Mouse (Mus musculus) lung, embryonic 16.5 days (tissue): Measurements from ENCODE around the gene Olfr199. TPM values are rescaled to one million over a fixed set of nuclear protein-coding genes. Genes with fewer than 3 reads are reported as not detected.
"Not testable (repeated sequence)": the region's sequence is repeated elsewhere in the genome, so short reads cannot be mapped to it uniquely, and the experiment has no call there.

Source experiments
- ATAC-seq: fragments of 200-750 bp; cut with Nextera tagmentation; 2 replicates; pipeline ENCODE4 v1.8.0; 2017; ENCODE audit warnings: low read depth, mild to moderate bottlenecking, moderate library complexity
- H3K27ac ChIP-seq: fragments of 300-500 bp; sonication (generic); 2 replicates; pipeline ENCODE4 v1.5.1; 2014; ENCODE audit warnings: mild to moderate bottlenecking, control low read depth, low read length
- H3K27me3 ChIP-seq: fragments of 300-500 bp; sonication (generic); 2 replicates; pipeline ENCODE4 v1.6.1; 2014; ENCODE audit warnings: low read depth, low read length, mixed read lengths; ENCODE audit not compliant: control insufficient read depth, insufficient read depth
- H3K36me3 ChIP-seq: fragments of 300-500 bp; sonication (generic); 2 replicates; pipeline ENCODE4 v1.6.1; 2014; ENCODE audit warnings: low read length; ENCODE audit not compliant: control insufficient read depth, insufficient read depth
- H3K4me1 ChIP-seq: fragments of 300-500 bp; sonication (generic); replicated peaks from 2 replicates; pipeline ENCODE4 v1.6.1; 2014; ENCODE audit warnings: low read length, mixed read lengths; ENCODE audit not compliant: control insufficient read depth, insufficient read depth
- H3K4me2 ChIP-seq: fragments of 300-500 bp; sonication (generic); 2 replicates; pipeline ENCODE4 v1.6.1; 2014; ENCODE audit warnings: low read depth, low read length, control low read depth
- H3K4me3 ChIP-seq: fragments of 300-500 bp; sonication (generic); 2 replicates; pipeline ENCODE4 v1.5.1; 2014; ENCODE audit warnings: mild to moderate bottlenecking, low read length, control low read depth
- H3K9ac ChIP-seq: fragments of 300-500 bp; sonication (generic); 2 replicates; pipeline ENCODE4 v1.6.1; 2014; ENCODE audit warnings: low read length, control low read depth
- H3K9me3 ChIP-seq: fragments of 300-500 bp; sonication (generic); 2 replicates; pipeline ENCODE4 v1.6.1; 2016; ENCODE audit warnings: low read length; ENCODE audit not compliant: control insufficient read depth
- WGBS: fragments of 180-500 bp; shearing (Covaris S2); extraction: QIAGEN DNeasy Blood & Tissue Kit; methylation state at CpG from one replicate; pipeline ENCODE4 v1.1.7; 2014; 5-methylcytosine and 5-hydroxymethylcytosine counted together
- polyA plus RNA-seq: library from polyadenylated mRNA; unstranded; fragments of >200 nt; fragmentation: Nextera tagmentation; extraction: Ambion mirVana; gene quantifications from 2 replicates; pipeline ENCODE4 v1.2.1, GENCODE M21; 2015

Gene Olfr199
- not detected in 2 replicates for polyA plus RNA-seq

DNA sequence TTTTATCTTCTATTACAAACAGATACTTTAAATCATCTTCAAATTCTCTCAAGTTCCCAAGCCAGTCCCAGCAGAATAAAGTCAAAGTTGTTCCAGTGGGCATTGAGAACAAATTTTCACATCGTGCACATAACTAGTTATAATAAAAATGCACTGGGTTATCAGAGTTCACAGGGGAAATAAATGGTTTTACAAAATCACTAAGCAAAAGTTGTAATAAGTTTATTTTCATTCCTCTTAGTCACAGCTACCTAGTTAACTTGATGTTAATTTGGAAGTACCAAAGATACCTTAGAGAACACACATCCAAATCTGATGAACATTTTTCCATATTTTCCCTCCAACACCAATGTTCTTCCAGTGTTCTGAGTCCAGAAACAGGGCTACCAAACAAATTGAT lies at the start of gene Olfr199:
TSS of gene Olfr199 (minus strand) at position 101 of the 400 bp plus-strand sequence.
- not testable (repeated sequence) for H3K9ac ChIP-seq, H3K36me3 ChIP-seq, H3K4me3 ChIP-seq, H3K4me1 ChIP-seq, ATAC-seq, H3K4me2 ChIP-seq, H3K27ac ChIP-seq, H3K9me3 ChIP-seq, H3K27me3 ChIP-seq
- 59% methylated on average over 1 of the region's 1 CpGs for WGBS

DNA sequence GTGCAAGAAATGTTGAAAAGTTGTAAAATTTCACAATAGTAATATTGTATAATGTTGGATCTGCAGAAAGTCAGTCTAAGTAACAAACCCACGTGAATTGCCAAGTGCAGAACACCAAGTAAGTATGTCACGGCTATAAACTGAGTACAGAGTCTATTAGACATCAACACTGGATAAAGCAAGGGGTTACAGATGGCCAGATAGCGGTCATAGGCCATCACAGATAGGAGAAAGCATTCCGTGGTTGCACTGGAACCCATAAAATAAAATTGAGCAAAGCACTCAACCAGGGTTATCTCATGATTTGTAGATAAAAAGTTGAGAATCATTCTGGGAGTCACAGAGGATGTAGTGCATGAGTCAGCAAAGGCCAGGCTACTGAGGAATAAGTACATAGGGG lies 49.5 kb upstream of the Olfr199 start:
- WGBS: 70% methylated on average over 4 of the region's 4 CpGs
- H3K4me3 ChIP-seq, H3K4me2 ChIP-seq, H3K27me3 ChIP-seq, H3K27ac ChIP-seq, H3K4me1 ChIP-seq, H3K9ac ChIP-seq, ATAC-seq, H3K9me3 ChIP-seq, H3K36me3 ChIP-seq: not testable (repeated sequence)

DNA sequence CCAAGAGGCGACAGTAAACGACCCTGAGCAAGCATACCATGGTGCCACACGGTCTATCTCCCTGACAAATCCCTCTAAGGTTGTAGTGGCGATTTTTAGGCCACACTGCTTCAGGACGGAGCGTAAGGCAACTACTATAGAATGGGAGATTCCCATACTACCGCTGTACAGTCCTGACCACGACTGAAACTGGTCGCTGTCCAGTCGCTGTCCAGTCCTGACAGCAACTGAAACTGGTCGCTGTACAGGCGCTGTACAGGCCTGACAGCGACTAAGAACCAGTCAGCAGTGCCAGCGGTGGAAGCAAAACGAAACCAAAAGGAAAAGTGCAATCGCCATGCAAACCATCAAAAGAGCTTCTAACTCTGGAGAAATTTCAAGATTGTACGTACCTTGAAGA lies 30.1 kb upstream of the Olfr199 start:
- H3K4me3 ChIP-seq: no peak overlapping the region
- no peaks in the 10 kb centered on the region for H3K36me3 ChIP-seq
- no peaks in the 10 kb centered on the region for H3K4me1 ChIP-seq
- no peak overlapping the region for H3K9ac ChIP-seq
- no peaks in the 10 kb centered on the region for H3K9me3 ChIP-seq
- no peak overlapping the region for H3K27ac ChIP-seq
- no peaks in the 10 kb centered on the region for H3K27me3 ChIP-seq
- H3K4me2 ChIP-seq: no peak overlapping the region
- ATAC-seq: no peak
- 80% methylated on average over 17 of the region's 17 CpGs for WGBS

DNA sequence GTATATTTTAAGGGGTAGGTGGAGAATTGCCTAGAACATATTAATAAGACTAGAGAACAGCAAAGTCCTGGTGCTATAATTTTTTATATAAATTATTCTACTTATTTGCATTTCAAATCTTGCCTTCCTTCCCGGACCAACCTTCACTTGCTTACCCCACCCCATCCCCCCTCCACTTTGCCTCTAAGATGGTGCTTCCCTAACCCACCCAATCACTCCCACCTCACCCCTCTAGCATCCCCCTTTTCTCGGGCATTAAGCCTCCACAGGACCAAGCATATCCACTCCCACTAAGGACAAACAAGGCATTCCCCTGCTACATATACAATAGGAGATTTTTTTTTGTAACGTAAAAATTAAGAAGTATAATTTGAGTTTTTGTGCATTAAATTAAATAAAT lies 1.7 kb downstream of the Olfr199 start:
- H3K9me3 ChIP-seq, H3K4me1 ChIP-seq, H3K36me3 ChIP-seq, H3K4me3 ChIP-seq, H3K4me2 ChIP-seq, ATAC-seq, H3K27me3 ChIP-seq, H3K9ac ChIP-seq, H3K27ac ChIP-seq: not testable (repeated sequence)
- 70% methylated on average over 3 of the region's 3 CpGs for whole genome bisulfite sequencing

DNA sequence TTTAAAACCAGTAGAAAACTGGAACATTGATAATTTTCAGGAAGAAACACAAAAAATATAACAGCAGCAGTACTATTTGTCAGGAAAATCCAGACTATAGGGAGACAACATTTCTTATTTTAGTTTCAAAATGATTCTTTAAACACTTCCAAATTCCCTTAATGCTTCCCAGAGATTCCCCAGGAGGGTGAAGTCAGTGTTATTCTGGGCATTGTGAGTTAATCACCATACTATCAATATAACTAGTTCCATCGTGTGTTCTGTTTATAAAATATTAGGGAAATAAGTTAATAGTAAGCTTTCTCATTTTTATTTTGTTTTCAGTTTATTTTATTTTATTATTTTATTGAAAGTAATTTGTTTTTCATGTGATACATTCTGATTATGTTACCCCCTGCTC lies 16.1 kb downstream of the Olfr199 start, which contains the start of gene Olfr198:
TSS of gene Olfr198 (minus strand) at position 101 of the 400 bp plus-strand sequence.
- not testable (repeated sequence) for H3K27ac ChIP-seq, H3K9ac ChIP-seq, H3K36me3 ChIP-seq, H3K4me3 ChIP-seq, H3K27me3 ChIP-seq, H3K4me2 ChIP-seq, H3K9me3 ChIP-seq, H3K4me1 ChIP-seq, ATAC-seq
- 41% methylated on average over 1 of the region's 1 CpGs for WGBS

DNA sequence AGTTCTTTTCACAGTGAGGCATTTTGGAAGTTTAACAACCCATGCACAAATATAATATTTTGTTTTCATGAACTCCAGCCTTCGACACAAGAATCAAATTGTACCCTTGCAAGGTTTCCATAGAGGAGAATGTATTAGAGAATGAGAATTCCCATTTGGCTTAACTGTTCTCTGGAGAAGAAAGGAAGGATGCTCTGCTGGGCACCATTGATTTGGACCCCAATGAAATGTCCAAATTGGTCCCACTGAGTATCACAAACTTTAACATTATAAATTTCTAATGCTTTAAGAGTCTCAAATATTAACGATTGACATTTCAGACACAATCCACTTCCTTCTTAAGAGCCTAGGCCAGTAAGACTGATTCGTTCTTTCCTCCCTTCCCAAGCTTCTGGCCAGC lies 49.2 kb downstream of the Olfr199 start, which contains the start of gene Olfr196:
TSS of gene Olfr196 (minus strand) at position 101 of the 400 bp plus-strand sequence.
- H3K4me1 ChIP-seq: no peaks in the 10 kb centered on the region
- H3K4me3 ChIP-seq: no peak within 1 kb of the TSS
- 66% methylated on average over 3 of the region's 3 CpGs for WGBS
- H3K9ac ChIP-seq: no peak within 1 kb of the TSS
- no peak within 1 kb of the TSS for H3K27ac ChIP-seq
- H3K36me3 ChIP-seq: no peaks in the 10 kb centered on the region
- H3K4me2 ChIP-seq: no peak within 1 kb of the TSS
- no peaks in the 10 kb centered on the region for H3K27me3 ChIP-seq
- ATAC-seq: no peak
- H3K9me3 ChIP-seq: no peaks in the 10 kb centered on the region; the same call in 1 of the 2 replicates

Other genes with a start within 250 kb of the Olfr199 start
- not detected in 2 replicates for gene Olfr183, start 224.4 kb downstream of the Olfr199 start, polyA plus RNA-seq
- not detected in 2 replicates for gene Olfr186, start 189.5 kb downstream of the Olfr199 start, polyA plus RNA-seq
- not detected in 2 replicates for gene Olfr187, start 180.0 kb downstream of the Olfr199 start, polyA plus RNA-seq
- not detected in 2 replicates for gene Olfr190, start 141.8 kb downstream of the Olfr199 start, polyA plus RNA-seq
- gene Olfr191, start 129.9 kb downstream of the Olfr199 start, polyA plus RNA-seq: not detected in 2 replicates
- not detected in 2 replicates for gene Olfr193, start 107.9 kb downstream of the Olfr199 start, polyA plus RNA-seq
- not detected in 2 replicates for gene Olfr194, start 98.7 kb downstream of the Olfr199 start, polyA plus RNA-seq
- gene Olfr195, start 72.7 kb downstream of the Olfr199 start, polyA plus RNA-seq: not detected in 2 replicates
- not detected in 2 replicates for gene Olfr196, start 49.3 kb downstream of the Olfr199 start, polyA plus RNA-seq
- not detected in 2 replicates for gene Olfr198, start 16.2 kb downstream of the Olfr199 start, polyA plus RNA-seq
- not detected in 2 replicates for gene Olfr201, start 52.9 kb upstream of the Olfr199 start, polyA plus RNA-seq
- not detected in 2 replicates for gene Olfr202, start 67.0 kb upstream of the Olfr199 start, polyA plus RNA-seq
- gene Olfr203, start 79.1 kb upstream of the Olfr199 start, polyA plus RNA-seq: not detected in 2 replicates
- not detected in 2 replicates for gene Olfr204, start 98.5 kb upstream of the Olfr199 start, polyA plus RNA-seq
- gene Olfr205, start 111.4 kb upstream of the Olfr199 start, polyA plus RNA-seq: not detected in 2 replicates
- not detected in 2 replicates for gene Olfr206, start 129.5 kb upstream of the Olfr199 start, polyA plus RNA-seq
- gene Olfr209, start 144.2 kb upstream of the Olfr199 start, polyA plus RNA-seq: not detected in 2 replicates
- gene Gabrr3, start 187.6 kb upstream of the Olfr199 start, polyA plus RNA-seq: not detected in 2 replicates